Mouse (Mus musculus) liver, embryonic 13.5 days (tissue): ENCODE measurements around the gene Gm10147. TPM values are rescaled to one million over a fixed set of nuclear protein-coding genes. Genes with fewer than 3 reads are reported as not detected.
"Not testable (repeated sequence)": the region's sequence is repeated elsewhere in the genome, so short reads cannot be mapped to it uniquely, and the experiment has no call there.

ENCODE experiments used
- ATAC-seq: fragments of 200-750 bp; cut with Nextera tagmentation; 2 replicates; pipeline ENCODE4 v1.8.0; 2017; ENCODE audit warnings: low read depth, mild to moderate bottlenecking, moderate number of reproducible peaks, moderate library complexity
- DNase-seq: peaks from one replicate; pipeline ENCODE4 v3.0.0; 2022
- H3K27ac ChIP-seq: fragments of 300-500 bp; sonication (generic); 2 replicates; pipeline ENCODE4 v1.5.1; 2015; ENCODE audit warnings: moderate library complexity, mild to moderate bottlenecking, inconsistent platforms
- H3K27me3 ChIP-seq: fragments of 300-500 bp; sonication (generic); 2 replicates; pipeline ENCODE4 v1.6.1; 2015; ENCODE audit warnings: mild to moderate bottlenecking, inconsistent platforms
- H3K36me3 ChIP-seq: fragments of 300-500 bp; sonication (generic); 2 replicates; pipeline ENCODE4 v1.6.1; 2015; ENCODE audit warnings: mild to moderate bottlenecking, inconsistent platforms
- H3K4me1 ChIP-seq: fragments of 300-500 bp; sonication (generic); replicated peaks from 2 replicates; pipeline ENCODE4 v1.6.1; 2015; ENCODE audit warnings: inconsistent platforms
- H3K4me2 ChIP-seq: fragments of 300-500 bp; sonication (generic); 2 replicates; pipeline ENCODE4 v1.6.1; 2015; ENCODE audit warnings: inconsistent platforms, mild to moderate bottlenecking, moderate library complexity
- H3K4me3 ChIP-seq: fragments of 300-500 bp; sonication (generic); replicated peaks from 2 replicates; pipeline ENCODE4 v1.5.1; 2015; ENCODE audit warnings: mild to moderate bottlenecking, inconsistent platforms
- H3K9ac ChIP-seq: fragments of 300-500 bp; sonication (generic); 2 replicates; pipeline ENCODE4 v1.6.1; 2015; ENCODE audit warnings: mild to moderate bottlenecking, inconsistent platforms
- H3K9me3 ChIP-seq: fragments of 300-500 bp; sonication (generic); replicated peaks from 2 replicates; pipeline ENCODE4 v1.6.1; 2016; ENCODE audit warnings: inconsistent platforms
- WGBS: fragments of 180-500 bp; shearing (Covaris S2); methylation state at CpG from one replicate; pipeline ENCODE4 v1.1.7; 2015; ENCODE audit not compliant: insufficient replicate concordance; 5-methylcytosine and 5-hydroxymethylcytosine counted together
- microRNA-seq: library from miRNA; unstranded; fragments of <30 nt; microRNA quantifications from one replicate; pipeline ENCODE4, GENCODE M21; 2016
- polyA plus RNA-seq: library from polyadenylated mRNA; unstranded; fragments of >200 nt; fragmentation: Nextera tagmentation; extraction: Ambion mirVana; gene quantifications from 2 replicates; pipeline ENCODE4 v1.2.1, GENCODE M21; 2015

Gene Gm10147
- polyA plus RNA-seq: not detected in 2 replicates

GRCm38 (mm10) chrX:28607742-28608141 lies at the start of gene Gm10147:
Gene Gm10147, minus strand, starts transcription at chrX:28607842.
- not testable (repeated sequence) for DNase-seq, H3K36me3 ChIP-seq, H3K9me3 ChIP-seq, ATAC-seq, H3K4me2 ChIP-seq, H3K27me3 ChIP-seq, H3K9ac ChIP-seq, H3K4me1 ChIP-seq, H3K27ac ChIP-seq, H3K4me3 ChIP-seq
- no CpG with 5 or more reads among the region's 7 CpGs for WGBS

Small RNAs within 50 kb of the gene (microRNA-seq; reads per million reads assigned to microRNA genes)
- not detected for gene Gm44499
